Mouse (Mus musculus) ES-E14 (cell line): Measurements from ENCODE around the gene Tmem156.

ENCODE experiments used
- CHD2 ChIP-seq: IDR thresholded peaks from 2 replicates; pipeline ENCODE4 v1.6.1; 2014; ENCODE audit warnings: mild to moderate bottlenecking, low read depth, low read length, inconsistent platforms
- HCFC1 ChIP-seq: IDR thresholded peaks from 2 replicates; pipeline ENCODE4 v1.6.1; 2012; ENCODE audit warnings: low read length, inconsistent platforms, borderline replicate concordance; ENCODE audit not compliant: insufficient read depth
- MAFK ChIP-seq: IDR thresholded peaks from 2 replicates; pipeline ENCODE4 v1.6.1; 2014; ENCODE audit warnings: mild to moderate bottlenecking, low read depth, low read length, inconsistent platforms; ENCODE audit not compliant: insufficient read depth
- ZC3H11A ChIP-seq: IDR thresholded peaks from 2 replicates; pipeline ENCODE4 v1.6.1; 2012; ENCODE audit warnings: low read depth, mild to moderate bottlenecking, inconsistent platforms, low read length, borderline replicate concordance
- ZNF384 ChIP-seq: IDR thresholded peaks from 2 replicates; pipeline ENCODE4 v1.6.1; 2012; ENCODE audit warnings: low read depth, low read length, inconsistent platforms

- TF ChIP-seq ZC3H11A = no peak
- TF ChIP-seq HCFC1 = no peak
- no peak for TF ChIP-seq CHD2
- no peak for TF ChIP-seq ZNF384
- no peak for TF ChIP-seq MAFK
Measured at GRCm38 (mm10) chr5:65102641-65103042, 10.7 kb upstream of the Tmem156 start.
